Mouse (Mus musculus): Measurements from ENCODE around the gene Masp2.
A peak's percentile ranks its signal among the peaks of the same experiment; 100 is the strongest.

DNA sequence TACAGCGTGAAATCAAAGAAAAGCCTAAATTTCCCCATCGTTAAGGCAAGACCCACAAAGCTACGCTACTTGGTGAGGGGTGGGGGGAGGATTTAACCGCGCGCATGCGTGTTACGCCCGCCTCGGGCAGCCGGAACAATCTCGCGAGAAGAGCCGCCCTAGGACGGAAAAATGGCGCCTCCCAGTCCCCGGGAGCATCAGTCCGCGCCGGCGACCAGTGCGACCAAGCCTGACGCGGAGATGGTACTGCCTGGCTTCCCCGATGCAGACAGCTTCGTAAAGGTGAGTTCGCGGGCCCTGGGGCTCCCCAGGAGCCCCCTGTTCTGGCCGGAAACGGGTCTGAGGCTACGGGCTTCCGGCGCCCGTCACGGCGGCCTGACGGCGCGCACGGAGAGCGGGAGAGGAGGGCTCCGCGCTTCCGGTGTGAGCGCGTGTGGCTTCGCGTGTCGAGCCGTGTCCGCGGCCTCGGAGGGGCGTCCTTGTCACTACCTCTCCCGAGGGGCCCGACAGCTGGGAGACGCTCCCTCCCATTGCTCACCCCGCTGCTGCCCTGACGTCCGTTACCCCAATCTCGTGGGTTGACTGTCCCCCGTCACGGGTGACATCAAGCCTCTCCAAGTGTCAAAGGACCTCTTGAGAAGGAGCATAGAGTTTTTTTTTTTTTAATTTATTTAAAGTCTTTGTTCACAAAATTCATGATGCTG lies 43.9 kb upstream of the Masp2 start, which contains the start of gene Exosc10:
- TF ChIP-seq CTCF (IDR thresholded peaks at IDR 0.05; ENCODE audit: control insufficient read depth, insufficient read depth, insufficient replicate concordance, low read depth, low read length) (no peak), POLR2A (IDR thresholded peaks at IDR 0.05; ENCODE audit: control insufficient read depth, low read depth, low read length) (peak; percentile 68)
